Comparison of ENCODE assay signal across 9 mouse cellular contexts in genomic region chr3:68676831-68677303, GRCm38 (mm10). TPM values are rescaled to one million over a fixed set of nuclear protein-coding genes. Genes with fewer than 3 reads are reported as not detected.
DNase-seq lines count a peak whose midpoint lies in the region; ATAC-seq lines count a peak whose summit lies in the region.
"Had no signal": no experiment of that assay in that cellular context is flagged by ENCODE, and none has a peak within 500 bp of the region (broad histone marks: within the 10 kb centered on the region; RNA-seq: fewer than 3 reads in every experiment).

No protein-coding gene starts in this region.

- no peak overlapping the region for H3K4me3 ChIP-seq in hindbrain, embryonic 16.5 days (ENCODE audit: low read length)
- H3K4me3 ChIP-seq in hindbrain, embryonic 10.5 days = no peak overlapping the region
- H3K4me3 ChIP-seq in liver, embryonic 15.5 days (replicated peaks) = peak overlapping the region; percentile 26; the same call in 1 of the 2 replicates

- WGBS in hindbrain, embryonic 16.5 days = 52% methylated on average over 17 of the region's 17 CpGs
- WGBS in hindbrain, embryonic 10.5 days = 45% methylated on average over 17 of the region's 17 CpGs
- WGBS in liver, embryonic 15.5 days (ENCODE audit: insufficient replicate concordance) = 6% methylated on average over 17 of the region's 17 CpGs

- no peak overlapping the region for H3K9ac ChIP-seq in hindbrain, embryonic 16.5 days (ENCODE audit: low read depth, low read length)
- H3K9ac ChIP-seq in liver, embryonic 15.5 days = no peak overlapping the region

- no peaks in the 10 kb centered on the region for H3K27me3 ChIP-seq in hindbrain, embryonic 16.5 days (replicated peaks; ENCODE audit: control insufficient read depth, insufficient read depth, low read length)
- H3K27me3 ChIP-seq in hindbrain, embryonic 10.5 days (ENCODE audit: insufficient read depth, poor library complexity, severe bottlenecking) = no peaks in the 10 kb centered on the region
- H3K27me3 ChIP-seq in liver, embryonic 15.5 days = no peaks in the 10 kb centered on the region

- no peaks in the 10 kb centered on the region for H3K4me1 ChIP-seq in hindbrain, embryonic 16.5 days (ENCODE audit: control insufficient read depth, insufficient read depth, low read depth, low read length)
- H3K4me1 ChIP-seq in hindbrain, embryonic 10.5 days (replicated peaks) = peaks cover 5% of the 10 kb centered on the region
- peaks cover 11% of the 10 kb centered on the region for H3K4me1 ChIP-seq in liver, embryonic 15.5 days (replicated peaks)

- no peak; the same call in 1 of the 2 replicates for ATAC-seq in hindbrain, embryonic 16.5 days
- peak; percentile 44; the same call in 1 of the 2 replicates for ATAC-seq in liver, embryonic 15.5 days (ENCODE audit: insufficient read depth)

- H3K4me2 ChIP-seq in hindbrain, embryonic 16.5 days (ENCODE audit: low read length) = peak overlapping the region; percentile 23
- H3K4me2 ChIP-seq in liver, embryonic 15.5 days = peak overlapping the region; percentile 56

- H3K27ac ChIP-seq in hindbrain, embryonic 16.5 days (ENCODE audit: low read depth, low read length) = no peak overlapping the region
- H3K27ac ChIP-seq in hindbrain, embryonic 10.5 days = no peak overlapping the region
- peak overlapping the region; percentile 59; the same call in 1 of the 2 replicates for H3K27ac ChIP-seq in liver, embryonic 15.5 days (replicated peaks)

- no peaks in the 10 kb centered on the region for H3K36me3 ChIP-seq in hindbrain, embryonic 16.5 days (ENCODE audit: control insufficient read depth, insufficient read depth, low read length)
- H3K36me3 ChIP-seq in hindbrain, embryonic 10.5 days = no peaks in the 10 kb centered on the region
- H3K36me3 ChIP-seq in liver, embryonic 15.5 days (replicated peaks) = no peaks in the 10 kb centered on the region

- no peaks in the 10 kb centered on the region for H3K9me3 ChIP-seq in hindbrain, embryonic 16.5 days (ENCODE audit: control insufficient read depth, low read length)
- H3K9me3 ChIP-seq in hindbrain, embryonic 10.5 days = no peaks in the 10 kb centered on the region
- H3K9me3 ChIP-seq in liver, embryonic 15.5 days (replicated peaks) = no peaks in the 10 kb centered on the region

- DNase-seq in hindbrain, embryonic 10.5 days (ENCODE audit: low spot score) = no peak
- peak; percentile 14 for DNase-seq in adrenal gland, adult 8-10 months
- DNase-seq in gastrocnemius, postnatal 25 days = peak; percentile 63
- DNase-seq in kidney, postnatal 14 days = peak; percentile 29
- peak; percentile 71 to 90 for DNase-seq in right cerebral cortex, postnatal 10 days (ENCODE audit: low spot score in 2 of 2)
- no peak for DNase-seq in cerebellum, postnatal 36 days

RNA-seq across cellular contexts. Expression of gene Il12a, which starts 13.6 kb away (rescaled TPM):
- polyA plus RNA-seq in hindbrain, embryonic 16.5 days (2015; fragmentation: Nextera tagmentation; extraction: Ambion mirVana) = 0.26 and 0.28 TPM in 2 replicates
- 0.20 and 0.34 TPM in 2 replicates for polyA plus RNA-seq in hindbrain, embryonic 10.5 days (2016; fragmentation: Nextera tagmentation; extraction: Ambion mirVana)
- 1 to 10 TPM in 1 of 4 experiments, under 1 TPM in 2, not detected in 1; 0.55 to 1.0 (median 0.67) TPM for total RNA-seq in adrenal gland, adult 8-10 months (2022)
- 1 to 10 TPM; 5.4 to 5.5 TPM for total RNA-seq in gastrocnemius, postnatal 25 days (2021)
- polyA plus RNA-seq in liver, embryonic 15.5 days (2015; fragmentation: Nextera tagmentation; extraction: Ambion mirVana) = 1.6 and 2.3 TPM in 2 replicates
- polyA plus RNA-seq: neural tube, embryonic 14.5 days had no signal

Comparison
In these comparisons a context has a peak if more than half of its experiments do, and no peak if none do; other contexts are left out.
1. DNase-seq: peak in adrenal gland, adult 8-10 months (single experiment), gastrocnemius, postnatal 25 days (single experiment), kidney, postnatal 14 days (single experiment) and right cerebral cortex, postnatal 10 days (2 of 2); none in hindbrain, embryonic 10.5 days (single experiment) and cerebellum, postnatal 36 days (0 of 2).